Mouse (Mus musculus) left cerebral cortex, postnatal 25 days (tissue): ENCODE results near the gene Emc10. TPM values are rescaled to one million over a fixed set of nuclear protein-coding genes. Genes with fewer than 3 reads are reported as not detected.
A peak's percentile ranks its signal among the peaks of the same experiment; 100 is the strongest.

Experiments
- DNase-seq, 2 experiments: peaks; one replicate each; pipeline ENCODE4 v3.0.0; 2022; ENCODE audit warnings: low spot score in 2 of 2, mixed read lengths in 1 of 2
- intact Hi-C: fragments of 180-260 bp; cut with DNase I; formaldehyde crosslinking; loops from one replicate; pipeline ENCODE4 v1.15.1; 2025
- microRNA-seq, 2 experiments: library from miRNA; unstranded; fragments of <30 nt; microRNA quantifications; one replicate each; pipeline ENCODE4 v1.2.0; 2022
- total RNA-seq, 2 experiments: library from RNA; stranded (reverse); gene quantifications; 2 replicates each; pipeline ENCODE4 v1.2.3; 2021

The Emc10 gene
- total RNA-seq, 2 experiments from 2014 or later = 165 to 173 TPM

GRCm38 (mm10) chr7:44444886-44445527 is 51.3 kb downstream of the Emc10 start:
- no peak for DNase-seq
- intact Hi-C loops = loop anchor here (2.0 kb wide), 1 partner anchor 18 kb away; no protein-coding TSS in a partner anchor

DNA sequence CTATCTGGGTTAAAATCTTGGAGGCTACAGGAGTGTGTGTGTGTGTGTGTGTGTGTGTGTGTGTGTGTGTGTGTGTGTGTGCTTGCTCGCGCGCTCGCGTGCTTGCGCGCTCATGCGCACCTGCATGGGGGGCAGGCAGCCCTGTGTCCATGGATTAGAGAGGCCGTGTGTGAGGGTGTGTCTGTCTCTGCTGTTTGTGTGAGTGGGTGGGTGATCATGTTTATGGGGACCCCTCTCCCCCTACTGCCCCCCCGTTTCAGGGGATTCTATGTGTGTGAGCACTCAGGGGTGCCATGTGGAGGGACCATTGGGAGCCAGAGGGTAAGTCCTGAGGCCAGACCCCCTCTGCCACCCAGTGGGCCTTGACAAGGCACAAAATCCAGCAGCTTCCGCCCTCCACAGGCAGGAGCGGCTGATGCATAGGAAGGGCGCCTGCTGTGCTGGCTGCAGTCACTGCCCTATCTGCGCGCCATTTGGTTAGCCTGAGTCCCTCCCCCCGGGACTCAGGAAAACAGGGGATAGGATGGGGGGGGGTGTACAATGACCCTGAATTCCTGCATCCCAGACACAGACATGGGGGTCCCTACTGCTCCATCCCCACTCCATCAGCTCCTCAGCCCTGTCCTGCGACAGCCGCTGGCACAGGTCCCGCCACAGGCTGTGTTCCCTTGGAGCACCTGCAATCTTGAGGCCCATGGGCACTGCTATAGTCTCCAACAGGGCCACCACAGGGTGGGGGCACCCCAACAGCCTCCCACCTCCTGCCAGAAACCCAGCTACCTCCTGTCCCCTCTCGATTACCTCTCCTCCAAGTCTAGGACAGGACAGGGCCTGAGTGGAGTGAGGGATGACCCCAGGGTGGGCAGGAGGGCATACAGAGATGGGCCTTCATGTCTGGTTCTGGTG is 52.8 kb downstream of the Emc10 start:
- no peak for DNase-seq
- intact Hi-C loops = loop anchor here (2.0 kb wide), 2 partner anchors 19 to 43 kb away; no protein-coding TSS in a partner anchor

DNA sequence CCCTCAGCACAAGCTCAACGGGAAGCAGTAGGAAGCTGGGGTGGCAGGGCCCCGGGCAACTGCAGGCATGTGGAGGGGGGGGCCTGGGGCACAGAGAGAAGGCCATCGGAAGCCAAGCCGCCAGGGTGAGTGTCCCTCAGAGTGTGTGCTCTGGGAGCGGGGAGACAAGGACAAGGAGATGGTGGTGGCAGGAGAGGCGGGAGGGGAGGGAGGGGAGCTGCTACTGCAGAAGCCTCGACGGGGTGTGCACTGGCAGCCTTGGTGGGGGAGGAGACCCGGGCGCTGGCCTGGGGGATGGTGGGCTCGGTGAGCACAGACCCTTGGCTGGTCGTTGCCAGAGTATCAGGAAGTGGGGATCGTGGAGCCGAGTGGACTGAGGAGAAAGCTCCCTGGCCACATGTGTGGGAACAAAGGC is 53.9 kb downstream of the Emc10 start:
- intact Hi-C loops = loop anchor here (2.0 kb wide), 1 partner anchor 42 kb away; no protein-coding TSS in a partner anchor

DNA sequence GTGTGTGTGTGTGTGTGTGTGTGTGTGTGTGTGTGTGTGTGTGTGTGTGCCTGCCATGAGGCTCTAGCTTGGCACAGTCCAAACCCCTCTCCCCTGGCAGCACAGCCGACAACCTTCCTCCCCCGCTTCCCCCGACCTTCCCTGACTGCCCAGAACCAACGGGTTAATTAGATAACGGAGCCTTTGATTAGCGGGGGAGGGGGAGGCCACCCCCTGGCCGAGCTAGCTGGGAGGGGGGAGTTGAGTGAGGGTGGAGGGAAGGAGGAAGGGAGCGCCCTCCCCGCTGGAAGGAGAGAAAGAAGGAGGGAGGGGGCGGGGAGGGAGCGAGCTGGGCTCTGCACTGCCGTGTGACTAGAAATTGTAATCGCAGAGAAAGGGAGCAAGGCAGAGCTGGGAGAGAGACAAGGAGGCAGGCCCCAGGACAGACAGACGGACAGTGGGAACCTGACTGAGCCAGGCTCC is 54.6 kb downstream of the Emc10 start:
- intact Hi-C loops = loop anchor here (1.0 to 2.0 kb wide), 2 partner anchors 12 to 41 kb away; partner anchors contain the start of gene Lrrc4b
- peak; percentile 71 to 78 for DNase-seq

More for the DNA sequence above, 53.9 kb downstream of the Emc10 start:
- no peak for DNase-seq

GRCm38 (mm10) chr7:44441180-44441579 is 55.1 kb downstream of the Emc10 start:
- intact Hi-C loops = loop anchor here (1.0 kb wide), 1 partner anchor 12 kb away; the partner anchor contains the start of gene Lrrc4b
- no peak for DNase-seq

DNA sequence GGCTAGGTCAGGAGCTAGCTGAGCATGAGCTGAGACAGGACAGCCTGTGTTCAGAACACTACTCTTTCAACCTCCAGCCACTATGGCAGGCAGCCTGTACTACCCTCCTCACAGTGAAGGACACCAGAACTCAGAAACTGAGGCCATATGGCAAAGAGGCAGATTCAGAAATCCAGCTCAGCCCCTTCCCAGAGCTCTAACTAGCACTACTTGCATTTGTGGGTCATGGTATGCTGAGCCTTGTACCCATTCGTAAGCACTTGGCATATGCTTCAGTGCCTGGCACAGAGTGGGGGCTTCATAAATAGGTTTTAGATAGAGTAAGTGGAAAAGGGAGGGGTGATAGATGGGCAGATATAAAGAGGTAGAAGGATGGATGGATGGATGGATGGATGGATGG is 55.9 kb downstream of the Emc10 start:
- DNase-seq = no peak
- intact Hi-C loops = no loop called here

Small RNA genes within 50 kb of the gene (microRNA-seq; reads per million reads assigned to microRNA genes)
- gene Mir7052 (6.4 reads per million in 2 experiments), gene Mir7053 (0.67 to 1.5 reads per million in 2 experiments)

Other genes with a start within 250 kb of the Emc10 start
- gene 1700028J19Rik, start 249.8 kb downstream of the Emc10 start, total RNA-seq = 1 to 10 TPM; 1.1 to 1.6 TPM
- 10 to 100 TPM; 72.5 to 73.5 TPM for gene 2410002F23Rik, start 249.8 kb downstream of the Emc10 start, total RNA-seq
- gene Acp4, start 239.2 kb downstream of the Emc10 start, total RNA-seq = not detected
- not detected for gene Gm15517, start 235.1 kb downstream of the Emc10 start, total RNA-seq
- 1 to 10 TPM; 3.5 to 3.9 TPM for gene Clec11a, start 189.6 kb downstream of the Emc10 start, total RNA-seq
- gene Shank1, start 186.3 kb downstream of the Emc10 start, total RNA-seq = 100 to 1,000 TPM; 571 to 587 TPM
- 10 to 100 TPM; 60.0 to 65.0 TPM for gene Syt3, start 112.4 kb downstream of the Emc10 start, total RNA-seq
- 1 to 10 TPM; 1.9 to 2.2 TPM for gene 1700008O03Rik, start 110.7 kb downstream of the Emc10 start, total RNA-seq
- gene Lrrc4b, start 67.5 kb downstream of the Emc10 start, total RNA-seq = 100 to 1,000 TPM; 268 to 278 TPM
- 10 to 100 TPM in 1 of 2 experiments, 1 to 10 TPM in 1; 9.6 to 10.1 TPM for gene Aspdh, start 31.1 kb downstream of the Emc10 start, total RNA-seq
- gene Josd2, start 28.5 kb downstream of the Emc10 start, total RNA-seq = 10 to 100 TPM; 73.6 to 86.0 TPM
- 10 to 100 TPM; 17.4 to 18.9 TPM for gene Fam71e1, start 52 bp upstream of the Emc10 start, total RNA-seq
- not detected for gene Mybpc2, start 28.1 kb upstream of the Emc10 start, total RNA-seq
- under 1 TPM in 1 of 2 experiments, not detected in 1; 0.11 TPM for gene Spib, start 35.5 kb upstream of the Emc10 start, total RNA-seq
- 1 to 10 TPM; 5.7 to 6.0 TPM for gene Pold1, start 52.3 kb upstream of the Emc10 start, total RNA-seq
- gene Nr1h2, start 57.4 kb upstream of the Emc10 start, total RNA-seq = 10 to 100 TPM; 64.6 to 68.6 TPM
- gene Napsa, start 75.9 kb upstream of the Emc10 start, total RNA-seq = under 1 TPM in 1 of 2 experiments, not detected in 1; 0.21 TPM
- gene Kcnc3, start 94.1 kb upstream of the Emc10 start, total RNA-seq = 10 to 100 TPM; 85.1 to 94.3 TPM
- gene Myh14, start 174.3 kb upstream of the Emc10 start, total RNA-seq = 10 to 100 TPM; 15.4 to 20.6 TPM
- gene Izumo2, start 212.2 kb upstream of the Emc10 start, total RNA-seq = not detected